Mouse (Mus musculus) G1E (cell line): Measurements from ENCODE around the gene Rimkla. TPM values are rescaled to one million over a fixed set of nuclear protein-coding genes. Genes with fewer than 3 reads are reported as not detected.
A peak's percentile ranks its signal among the peaks of the same experiment; 100 is the strongest.

ENCODE experiments used
- ATAC-seq: 2 replicates; pipeline ENCODE4 v1.8.0; 2016; ENCODE audit warnings: mild to moderate bottlenecking; ENCODE audit not compliant: insufficient number of reproducible peaks, poor library complexity, low FRiP score, severe bottlenecking; ENCODE audit errors: extremely low read depth
- DNase-seq: peaks from one replicate; pipeline ENCODE4 v3.0.0; 2012; ENCODE audit warnings: low spot score
- H3K27me3 ChIP-seq: 2 replicates; pipeline ENCODE4 v1.6.1; 2012; ENCODE audit warnings: mild to moderate bottlenecking, low read length, inconsistent platforms; ENCODE audit not compliant: insufficient read depth
- H3K36me3 ChIP-seq: replicated peaks from 2 replicates; pipeline ENCODE3; 2012; ENCODE audit warnings: mild to moderate bottlenecking, inconsistent platforms
- H3K4me1 ChIP-seq: 2 replicates; pipeline ENCODE4 v1.6.1; 2012; ENCODE audit warnings: low read depth, low read length, inconsistent platforms, mixed read lengths; ENCODE audit not compliant: insufficient read depth
- H3K4me3 ChIP-seq: 2 replicates; pipeline ENCODE4 v1.5.1; 2012; ENCODE audit warnings: low read depth, mild to moderate bottlenecking, inconsistent platforms, low read length, moderate library complexity, mixed read lengths
- H3K9me3 ChIP-seq: replicated peaks from 2 replicates; pipeline ENCODE4 v1.6.1; 2012; ENCODE audit warnings: inconsistent platforms
- CTCF ChIP-seq: IDR thresholded peaks from 2 replicates; pipeline ENCODE4 v1.5.1; 2012; ENCODE audit warnings: low read depth, low read length, inconsistent platforms, mixed read lengths
- GATA1 ChIP-seq: IDR thresholded peaks from 2 replicates; pipeline ENCODE4 v1.6.1; 2012; ENCODE audit warnings: borderline replicate concordance, low read length, inconsistent platforms, mixed read lengths
- GATA2 ChIP-seq: IDR thresholded peaks from 2 replicates; pipeline ENCODE4 v1.6.1; 2012; ENCODE audit warnings: low read depth, low read length, inconsistent platforms, borderline replicate concordance
- POLR2AphosphoS5 ChIP-seq: IDR thresholded peaks from 2 replicates; pipeline ENCODE4 v1.6.1; 2012; ENCODE audit warnings: low read depth, low read length, inconsistent platforms; ENCODE audit not compliant: insufficient replicate concordance
- TAL1 ChIP-seq: conservative IDR thresholded peaks from 2 replicates; pipeline ENCODE4 v1.6.1; 2012; ENCODE audit warnings: low read depth, low read length, inconsistent platforms, mixed read lengths
- polyA plus RNA-seq: library from polyadenylated mRNA; stranded (reverse); fragments of >175 nt; gene quantifications from 2 replicates; pipeline ENCODE4 v1.2.3, GENCODE M21; 2012
- total RNA-seq, 2 experiments: library from RNA; stranded (forward) in 1 of 2; stranded (reverse) in 1 of 2; fragments of 200-1000 nt in 1 of 2; fragments of >200 nt in 1 of 2; fragmentation: Nextera tagmentation in 1 of 2; gene quantifications; 2 replicates each; pipeline ENCODE4 v1.2.3; 2014 to 2017

The Rimkla gene
- total and polyA plus RNA-seq, 3 experiments, result not detected

GRCm38 (mm10) chr4:119447786-119448185 is 44.6 kb downstream of the Rimkla start:
- H3K9me3 ChIP-seq, result no peaks in the 10 kb centered on the region
- H3K4me3 ChIP-seq, result no peak overlapping the region
- DNase-seq, result no peak
- H3K4me1 ChIP-seq, result peaks cover 4% of the 10 kb centered on the region; the same call in 1 of the 2 replicates
- TF ChIP-seq CTCF (no peak), POLR2AphosphoS5 (no peak), GATA2 (no peak), GATA1 (no peak), TAL1 (no peak)
- ATAC-seq, result no peak
- peaks cover 18% of the 10 kb centered on the region for H3K27me3 ChIP-seq
- no peaks in the 10 kb centered on the region for H3K36me3 ChIP-seq

GRCm38 (mm10) chr4:119447261-119447660 is 45.2 kb downstream of the Rimkla start:
- Histone ChIP-seq H3K9me3 (no peaks in the 10 kb centered on the region), H3K36me3 (no peaks in the 10 kb centered on the region), H3K4me1 (peaks cover 7% of the 10 kb centered on the region; the same call in 1 of the 2 replicates), H3K4me3 (no peak overlapping the region), H3K27me3 (peaks cover 23% of the 10 kb centered on the region)
- ATAC-seq (no peak), DNase-seq (no peak)
- TF ChIP-seq CTCF, result no peak
- TF ChIP-seq GATA2, result no peak
- no peak for TF ChIP-seq TAL1
- no peak for TF ChIP-seq POLR2AphosphoS5
- TF ChIP-seq GATA1, result no peak

GRCm38 (mm10) chr4:119442539-119442938 is 49.9 kb downstream of the Rimkla start:
- Histone ChIP-seq H3K36me3 (no peaks in the 10 kb centered on the region), H3K9me3 (no peaks in the 10 kb centered on the region), H3K4me1 (peaks cover 7% of the 10 kb centered on the region; the same call in 1 of the 2 replicates), H3K4me3 (no peak overlapping the region), H3K27me3 (peaks cover 13% of the 10 kb centered on the region)
- DNase-seq, result no peak
- no peak for ATAC-seq
- no peak for TF ChIP-seq CTCF
- no peak for TF ChIP-seq POLR2AphosphoS5
- TF ChIP-seq TAL1, result no peak
- TF ChIP-seq GATA1, result no peak
- no peak for TF ChIP-seq GATA2

GRCm38 (mm10) chr4:119441836-119442235 is 50.6 kb downstream of the Rimkla start:
- peaks cover 7% of the 10 kb centered on the region; the same call in 1 of the 2 replicates for H3K4me1 ChIP-seq
- no peak overlapping the region for H3K4me3 ChIP-seq
- no peak for ATAC-seq

GRCm38 (mm10) chr4:119437936-119438335 is 54.5 kb downstream of the Rimkla start:
- Histone ChIP-seq H3K9me3 (no peaks in the 10 kb centered on the region), H3K4me1 (peaks cover 4% of the 10 kb centered on the region; the same call in 1 of the 2 replicates), H3K27me3 (peaks cover 23% of the 10 kb centered on the region), H3K4me3 (no peak overlapping the region), H3K36me3 (no peaks in the 10 kb centered on the region)
- ATAC-seq (no peak), DNase-seq (no peak)
- TF ChIP-seq GATA2, result no peak
- no peak for TF ChIP-seq TAL1
- TF ChIP-seq GATA1, result no peak
- no peak for TF ChIP-seq POLR2AphosphoS5
- TF ChIP-seq CTCF, result no peak

More at GRCm38 (mm10) chr4:119441836-119442235, 50.6 kb downstream of the Rimkla start:
- H3K9me3 ChIP-seq, result no peaks in the 10 kb centered on the region
- TF ChIP-seq CTCF (no peak), POLR2AphosphoS5 (no peak), TAL1 (no peak), GATA1 (no peak), GATA2 (no peak)
- no peaks in the 10 kb centered on the region for H3K36me3 ChIP-seq
- DNase-seq, result no peak
- peaks cover 17% of the 10 kb centered on the region for H3K27me3 ChIP-seq

- no peaks in the 10 kb centered on the region for H3K9me3 ChIP-seq
- H3K4me3 ChIP-seq, result no peak overlapping the region
- DNase-seq (no peak), ATAC-seq (no peak)
- TF ChIP-seq CTCF, result peak; percentile 25; the same call in 1 of the 2 replicates
- TF ChIP-seq POLR2AphosphoS5, result no peak
- no peaks in the 10 kb centered on the region for H3K36me3 ChIP-seq
- H3K4me1 ChIP-seq, result peaks cover 3% of the 10 kb centered on the region
- peaks cover 17% of the 10 kb centered on the region for H3K27me3 ChIP-seq
Measured at GRCm38 (mm10) chr4:119430678-119431077, 61.8 kb downstream of the Rimkla start.

GRCm38 (mm10) chr4:119427680-119428079 is 64.7 kb downstream of the Rimkla start:
- Histone ChIP-seq H3K9me3 (no peaks in the 10 kb centered on the region), H3K27me3 (peaks cover 11% of the 10 kb centered on the region; the same call in 1 of the 2 replicates), H3K36me3 (peaks cover 2% of the 10 kb centered on the region), H3K4me3 (no peak overlapping the region), H3K4me1 (peaks cover 32% of the 10 kb centered on the region)
- no peak for ATAC-seq
- DNase-seq, result no peak
- TF ChIP-seq TAL1 (no peak), GATA1 (no peak), GATA2 (no peak), CTCF (no peak), POLR2AphosphoS5 (no peak)
